Mouse (Mus musculus): Measurements from ENCODE around the gene Zfp697. TPM values are rescaled to one million over a fixed set of nuclear protein-coding genes. Genes with fewer than 3 reads are reported as not detected.

Gene Zfp697
- polyA plus RNA-seq, 1 experiment from 2014 or later = 6.2 TPM

GRCm38 (mm10) chr3:98378267-98378666, 4.0 kb upstream of the Zfp697 start:
- WGBS = 80% methylated on average over 4 of the region's 4 CpGs
- no peak overlapping the region for H3K27ac ChIP-seq (ENCODE audit: low read depth, low read length)
- no peaks in the 10 kb centered on the region for H3K4me1 ChIP-seq (replicated peaks; ENCODE audit: control insufficient read depth, insufficient read depth, low read length)
- no peaks in the 10 kb centered on the region for H3K36me3 ChIP-seq (ENCODE audit: control insufficient read depth, insufficient read depth)
- no peak for TF ChIP-seq CTCF (IDR thresholded peaks at IDR 0.05; ENCODE audit: low read depth)
- no peak for ATAC-seq
- H3K4me3 ChIP-seq (ENCODE audit: low read depth, low read length) = no peak overlapping the region
- H3K9me3 ChIP-seq (ENCODE audit: control insufficient read depth) = no peaks in the 10 kb centered on the region
- no peak overlapping the region for H3K9ac ChIP-seq (ENCODE audit: low read depth, low read length)
- no peak overlapping the region for H3K4me2 ChIP-seq (replicated peaks; ENCODE audit: low read depth)
- no peaks in the 10 kb centered on the region for H3K27me3 ChIP-seq (replicated peaks; ENCODE audit: control insufficient read depth, insufficient read depth, low read length)

- H3K9ac ChIP-seq (ENCODE audit: low read depth, low read length) = no peak overlapping the region
- no peak overlapping the region for H3K4me2 ChIP-seq (replicated peaks; ENCODE audit: low read depth)
- no peaks in the 10 kb centered on the region for H3K9me3 ChIP-seq (ENCODE audit: control insufficient read depth)
- ATAC-seq = no peak
- H3K27ac ChIP-seq (ENCODE audit: low read depth, low read length) = no peak overlapping the region
- WGBS = 7% methylated on average over 7 of the region's 7 CpGs
- no peak overlapping the region for H3K4me3 ChIP-seq (ENCODE audit: low read depth, low read length)
- H3K4me1 ChIP-seq (replicated peaks; ENCODE audit: control insufficient read depth, insufficient read depth, low read length) = no peaks in the 10 kb centered on the region
- no peaks in the 10 kb centered on the region for H3K27me3 ChIP-seq (replicated peaks; ENCODE audit: control insufficient read depth, insufficient read depth, low read length)
- TF ChIP-seq CTCF (IDR thresholded peaks at IDR 0.05; ENCODE audit: low read depth) = no peak
- no peaks in the 10 kb centered on the region for H3K36me3 ChIP-seq (ENCODE audit: control insufficient read depth, insufficient read depth)
Observed at GRCm38 (mm10) chr3:98379236-98379635, 3.0 kb upstream of the Zfp697 start.

GRCm38 (mm10) chr3:98381677-98382245, 500 bp upstream of the Zfp697 start:
- Histone ChIP-seq H3K4me2 (replicated peaks; ENCODE audit: low read depth) (peak overlapping the region; percentile 94), H3K9ac (ENCODE audit: low read depth, low read length) (peak overlapping the region; percentile 62), H3K27me3 (replicated peaks; ENCODE audit: control insufficient read depth, insufficient read depth, low read length) (no peaks in the 10 kb centered on the region), H3K9me3 (ENCODE audit: control insufficient read depth) (no peaks in the 10 kb centered on the region), H3K4me3 (ENCODE audit: low read depth, low read length) (peak overlapping the region; percentile 74), H3K4me1 (replicated peaks; ENCODE audit: control insufficient read depth, insufficient read depth, low read length) (no peaks in the 10 kb centered on the region), H3K27ac (ENCODE audit: low read depth, low read length) (no peak overlapping the region), H3K36me3 (ENCODE audit: control insufficient read depth, insufficient read depth) (no peaks in the 10 kb centered on the region)
- TF ChIP-seq CTCF (IDR thresholded peaks at IDR 0.05; ENCODE audit: low read depth) = peak; percentile 70
- peak; percentile 7; the same call in 1 of the 2 replicates for ATAC-seq
- WGBS = 7% methylated on average over 17 of the region's 17 CpGs

- Histone ChIP-seq H3K4me1 (replicated peaks; ENCODE audit: control insufficient read depth, insufficient read depth, low read length) (no peaks in the 10 kb centered on the region), H3K27me3 (replicated peaks; ENCODE audit: control insufficient read depth, insufficient read depth, low read length) (no peaks in the 10 kb centered on the region), H3K9ac (ENCODE audit: low read depth, low read length) (peak overlapping the region; percentile 62; the same call in 1 of the 2 replicates), H3K4me2 (replicated peaks; ENCODE audit: low read depth) (peak overlapping the region; percentile 94), H3K4me3 (ENCODE audit: low read depth, low read length) (peak overlapping the region; percentile 74), H3K36me3 (ENCODE audit: control insufficient read depth, insufficient read depth) (no peaks in the 10 kb centered on the region), H3K27ac (ENCODE audit: low read depth, low read length) (no peak overlapping the region), H3K9me3 (ENCODE audit: control insufficient read depth) (no peaks in the 10 kb centered on the region)
- TF ChIP-seq CTCF (IDR thresholded peaks at IDR 0.05; ENCODE audit: low read depth) = no peak
- 11% methylated on average over 21 of the region's 21 CpGs for WGBS
- ATAC-seq = no peak
Observed at GRCm38 (mm10) chr3:98383024-98383790, 946 bp downstream of the Zfp697 start.

- H3K9me3 ChIP-seq (ENCODE audit: control insufficient read depth) = no peaks in the 10 kb centered on the region
- no peak overlapping the region for H3K4me2 ChIP-seq (replicated peaks; ENCODE audit: low read depth)
- no peaks in the 10 kb centered on the region for H3K4me1 ChIP-seq (replicated peaks; ENCODE audit: control insufficient read depth, insufficient read depth, low read length)
- no peaks in the 10 kb centered on the region for H3K27me3 ChIP-seq (replicated peaks; ENCODE audit: control insufficient read depth, insufficient read depth, low read length)
- H3K27ac ChIP-seq (ENCODE audit: low read depth, low read length) = no peak overlapping the region
- no peak for TF ChIP-seq CTCF (IDR thresholded peaks at IDR 0.05; ENCODE audit: low read depth)
- no peak for ATAC-seq
- 73% methylated on average over 4 of the region's 4 CpGs for WGBS
- no peak overlapping the region for H3K4me3 ChIP-seq (ENCODE audit: low read depth, low read length)
- no peak overlapping the region for H3K9ac ChIP-seq (ENCODE audit: low read depth, low read length)
- H3K36me3 ChIP-seq (ENCODE audit: control insufficient read depth, insufficient read depth) = no peaks in the 10 kb centered on the region
Observed at GRCm38 (mm10) chr3:98387086-98387485, 4.8 kb downstream of the Zfp697 start.

- Histone ChIP-seq H3K4me1 (replicated peaks; ENCODE audit: control insufficient read depth, insufficient read depth, low read length) (no peaks in the 10 kb centered on the region), H3K9me3 (ENCODE audit: control insufficient read depth) (no peaks in the 10 kb centered on the region)
Observed at GRCm38 (mm10) chr3:98387756-98388155, 5.5 kb downstream of the Zfp697 start.

More at GRCm38 (mm10) chr3:98387756-98388155, 5.5 kb downstream of the Zfp697 start:
- H3K27me3 ChIP-seq (replicated peaks; ENCODE audit: control insufficient read depth, insufficient read depth, low read length) = no peaks in the 10 kb centered on the region
- 68% methylated on average over 7 of the region's 7 CpGs for WGBS
- no peak for ATAC-seq
- H3K9ac ChIP-seq (ENCODE audit: low read depth, low read length) = no peak overlapping the region
- H3K4me3 ChIP-seq (ENCODE audit: low read depth, low read length) = no peak overlapping the region
- no peak for TF ChIP-seq CTCF (IDR thresholded peaks at IDR 0.05; ENCODE audit: low read depth)
- no peak overlapping the region for H3K4me2 ChIP-seq (replicated peaks; ENCODE audit: low read depth)
- H3K36me3 ChIP-seq (ENCODE audit: control insufficient read depth, insufficient read depth) = no peaks in the 10 kb centered on the region
- no peak overlapping the region for H3K27ac ChIP-seq (ENCODE audit: low read depth, low read length)

All from intestine, postnatal 0 days (tissue).